Mouse (Mus musculus): ENCODE data around the gene Pawr. TPM values are rescaled to one million over a fixed set of nuclear protein-coding genes. Genes with fewer than 3 reads are reported as not detected.
"Not testable (repeated sequence)": the region's sequence is repeated elsewhere in the genome, so short reads cannot be mapped to it uniquely, and the experiment has no call there.

The Pawr gene
- total RNA-seq, 2 experiments from 2014 or later, result 6.9 to 7.0 TPM

DNA sequence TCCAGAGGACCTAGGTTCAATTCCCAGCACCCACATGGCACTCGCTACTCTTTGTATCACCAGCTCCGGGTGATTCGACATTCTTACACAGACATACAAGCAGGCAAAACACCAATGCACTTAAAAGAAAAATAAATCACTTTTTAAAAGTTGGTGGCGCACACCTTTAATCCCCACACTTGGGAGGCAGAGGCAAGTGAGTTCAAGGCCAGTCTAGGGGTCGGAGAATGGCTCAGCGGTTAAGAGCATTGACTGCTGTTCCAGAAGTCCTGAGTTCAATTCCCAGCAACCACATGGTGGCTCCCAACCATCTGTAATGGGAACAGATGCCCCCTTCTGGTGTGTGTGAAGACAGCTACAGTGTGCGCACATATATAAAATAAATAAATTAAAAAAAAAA is 16.7 kb upstream of the Pawr start:
- no peak for DNase-seq

DNA sequence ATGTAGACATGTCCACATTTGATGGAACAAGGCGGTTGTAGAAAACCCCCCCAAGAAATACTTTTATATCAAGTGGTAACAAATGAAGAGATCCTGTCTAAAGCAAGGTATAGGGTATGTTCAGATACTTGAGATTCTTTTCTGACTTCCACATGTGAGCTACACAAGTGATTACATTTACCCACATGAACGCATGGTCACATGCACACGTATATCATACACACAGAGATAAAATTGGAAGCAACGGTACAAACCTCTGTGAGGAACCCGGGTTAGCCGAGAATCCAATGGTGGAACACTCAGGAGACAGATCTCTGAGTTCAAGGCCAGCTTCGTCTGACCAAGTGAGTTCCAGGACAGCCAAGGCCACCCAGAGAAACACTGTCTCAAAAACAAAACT is 3.6 kb upstream of the Pawr start:
- no peak for DNase-seq

DNA sequence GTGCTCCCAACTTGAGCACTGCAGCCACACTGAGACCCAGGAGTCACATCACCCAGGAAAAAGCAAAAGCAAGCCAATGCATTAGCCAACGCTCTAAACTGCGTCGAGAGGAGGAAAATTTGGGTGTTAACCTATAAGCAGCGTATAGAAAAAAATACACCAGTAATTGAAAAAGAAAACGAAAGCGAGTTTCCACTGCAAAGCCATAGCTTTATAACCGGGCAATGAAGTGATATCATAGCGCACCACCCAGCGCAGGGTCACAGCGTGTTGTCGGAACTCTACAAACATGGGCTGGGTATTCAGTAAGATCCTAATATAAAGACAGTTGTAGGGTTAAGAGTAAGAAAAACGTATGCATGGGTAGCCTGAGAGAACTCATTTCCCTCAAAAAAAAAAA is 2.9 kb upstream of the Pawr start:
- DNase-seq, result no peak

DNA sequence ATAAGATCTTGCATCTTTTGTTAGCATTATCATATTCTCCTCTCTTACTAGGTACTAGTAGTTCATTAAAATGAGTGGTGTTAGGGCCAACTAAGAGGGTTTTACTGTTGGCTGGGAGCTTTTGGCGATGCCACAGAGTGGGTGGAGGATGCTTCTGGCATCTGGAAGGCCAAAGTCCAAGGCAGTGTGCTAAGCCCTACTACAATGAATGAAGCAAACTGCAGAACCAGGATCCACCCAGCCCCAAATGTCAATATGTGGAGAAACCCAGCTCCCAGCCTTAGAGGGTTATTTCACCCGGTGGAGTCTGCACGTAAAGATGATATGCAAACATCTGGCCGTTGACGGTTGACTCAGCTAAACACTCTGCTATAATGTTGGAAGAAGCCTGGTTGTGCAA is 2.1 kb upstream of the Pawr start:
- no peak for DNase-seq

DNA sequence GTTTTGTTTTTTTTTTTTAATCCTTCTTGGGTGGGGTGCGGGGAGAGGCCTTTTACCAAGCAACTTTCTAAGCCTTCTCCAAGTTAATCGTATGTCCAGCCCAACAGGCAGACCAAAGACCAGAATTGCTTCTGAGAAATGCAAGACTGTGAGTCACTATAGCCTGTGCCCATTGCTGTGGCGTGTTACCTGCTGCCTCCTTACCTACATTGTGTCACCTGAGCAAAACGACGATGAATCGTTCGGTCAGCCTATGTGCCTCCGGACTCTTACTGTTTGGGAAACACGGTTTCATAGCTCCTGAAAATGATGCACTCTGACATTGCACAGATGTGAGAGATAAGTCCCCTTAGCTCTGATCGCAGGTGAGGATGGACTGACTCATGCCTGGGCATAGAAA is 957 bp upstream of the Pawr start:
- DNase-seq, result no peak

DNA sequence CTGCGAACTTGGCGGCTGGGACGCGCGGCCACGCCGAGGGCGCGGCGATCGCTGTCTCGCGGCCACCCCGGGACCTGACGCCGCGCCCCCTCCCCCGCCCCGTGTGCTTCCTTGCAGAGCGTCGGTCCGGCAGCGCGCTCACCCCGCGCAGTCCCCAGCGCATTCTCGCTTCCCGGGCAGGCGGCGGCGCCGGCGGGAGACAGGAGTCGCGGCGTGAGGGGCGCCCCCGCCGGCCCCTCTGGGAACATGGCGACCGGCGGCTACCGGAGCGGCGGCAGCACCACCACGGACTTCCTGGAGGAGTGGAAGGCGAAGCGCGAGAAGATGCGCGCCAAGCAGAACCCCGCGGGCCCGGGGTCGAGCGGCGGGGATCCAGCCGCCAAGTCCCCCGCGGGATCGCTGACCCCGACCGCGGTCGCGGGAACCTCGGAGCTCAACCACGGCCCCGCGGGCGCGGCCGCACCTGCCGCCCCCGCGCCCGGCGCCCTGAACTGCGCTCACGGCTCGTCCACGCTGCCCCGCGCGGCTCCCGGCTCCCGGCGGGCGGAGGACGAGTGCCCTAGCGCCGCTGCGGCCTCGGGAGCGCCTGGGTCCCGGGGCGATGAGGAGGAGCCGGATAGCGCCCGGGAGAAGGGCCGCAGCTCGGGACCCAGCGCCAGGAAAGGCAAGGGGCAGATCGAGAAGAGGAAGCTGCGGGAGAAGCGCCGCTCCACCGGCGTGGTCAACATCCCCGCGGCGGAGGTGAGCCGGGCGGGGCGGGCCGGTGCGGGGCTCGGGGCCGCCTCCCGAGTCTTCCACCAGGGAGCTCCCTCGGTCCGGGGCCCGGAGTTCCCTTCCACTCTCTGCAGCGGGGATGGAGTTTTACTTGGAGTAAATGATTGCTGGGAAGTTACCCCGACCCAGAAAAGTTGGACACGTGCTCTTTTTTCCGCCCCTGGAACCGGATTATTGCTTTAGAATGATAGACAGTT is 935 bp downstream of the Pawr start:
- peak; percentile 68 for DNase-seq

DNA sequence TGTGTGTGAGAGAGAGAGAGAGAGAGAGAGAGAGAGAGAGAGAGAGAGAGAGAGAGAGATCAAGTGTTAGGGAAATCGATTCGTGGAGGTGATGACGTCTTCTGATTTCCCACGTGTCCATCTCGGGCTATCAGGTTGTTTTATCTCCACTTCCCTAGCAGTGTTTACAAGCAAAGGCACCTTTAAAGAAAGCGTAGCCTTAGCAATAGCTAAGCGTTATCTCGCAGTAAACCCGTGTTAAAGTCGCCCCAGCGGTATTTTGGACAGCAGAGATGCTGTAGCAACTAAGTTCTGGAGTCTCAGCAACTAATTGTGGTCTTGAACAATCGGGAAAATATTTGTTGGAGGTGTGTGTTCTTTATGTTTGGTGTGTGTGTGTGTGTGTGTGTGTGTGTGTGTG is 1.7 kb downstream of the Pawr start:
- DNase-seq, result no peak

DNA sequence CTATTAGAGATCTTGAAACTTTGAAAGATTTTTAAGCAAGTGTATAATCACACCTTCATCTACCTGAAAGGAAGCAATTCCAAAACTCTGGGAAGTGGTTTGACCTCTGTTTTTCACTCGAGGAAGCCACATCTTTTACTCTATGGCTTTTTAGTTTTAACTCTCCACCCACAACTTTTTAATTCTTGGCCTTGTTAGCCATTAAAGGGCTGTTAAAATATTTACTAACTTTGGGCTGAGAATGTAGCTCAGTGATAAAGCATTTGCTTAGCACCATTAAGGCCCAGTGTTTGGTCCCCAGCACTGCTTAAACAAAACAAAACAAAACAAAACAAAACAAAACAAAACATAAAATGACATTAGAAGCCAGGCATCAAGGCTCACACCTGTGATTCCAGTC is 2.2 kb downstream of the Pawr start:
- no peak for DNase-seq

DNA sequence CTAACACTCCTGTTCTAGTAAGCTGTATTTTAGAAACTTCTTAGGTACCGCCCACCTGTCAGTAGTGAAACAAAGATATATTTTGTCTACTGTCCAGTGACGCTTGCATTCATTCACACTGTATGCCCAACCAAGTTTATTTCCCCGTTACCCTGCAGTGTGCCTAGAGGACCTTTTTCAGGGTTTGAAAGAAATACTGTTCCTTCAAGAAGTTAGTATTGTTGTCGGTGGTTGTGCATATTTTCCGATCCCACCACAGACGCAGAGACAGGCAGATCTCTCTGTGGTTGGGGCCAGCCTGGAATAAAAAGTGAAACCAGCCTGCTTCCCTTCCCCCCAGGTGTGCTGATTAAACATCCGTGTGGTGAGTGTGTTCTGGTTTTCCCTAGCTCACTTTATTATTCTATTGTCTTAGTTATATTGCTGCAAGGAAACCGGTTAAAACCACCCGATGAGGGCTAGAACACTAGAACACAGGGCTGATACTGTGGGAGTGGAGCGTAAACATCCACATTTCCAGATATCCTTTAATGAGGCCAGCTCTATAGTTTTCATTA is 3.9 kb downstream of the Pawr start:
- DNase-seq, result no peak

DNA sequence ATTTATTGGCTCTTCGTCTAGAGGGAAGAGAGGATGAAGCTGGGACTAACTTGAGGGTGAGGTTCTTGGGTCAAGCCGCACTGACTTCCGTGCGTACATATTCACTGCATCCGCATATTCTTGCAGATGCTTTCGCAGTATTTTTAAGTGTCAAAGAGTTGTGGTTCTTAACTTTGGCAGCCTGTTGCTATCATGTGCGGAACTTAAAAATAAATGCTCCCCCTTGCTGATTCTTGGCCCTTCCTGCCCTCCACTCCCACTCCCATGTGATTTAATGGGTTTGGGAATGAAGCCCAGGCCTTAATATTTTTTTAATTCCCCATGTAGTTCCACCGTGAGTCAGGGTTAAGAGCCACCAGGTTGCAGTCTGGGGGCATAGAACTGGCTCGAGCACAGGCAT is 4.7 kb downstream of the Pawr start:
- no peak for DNase-seq

DNA sequence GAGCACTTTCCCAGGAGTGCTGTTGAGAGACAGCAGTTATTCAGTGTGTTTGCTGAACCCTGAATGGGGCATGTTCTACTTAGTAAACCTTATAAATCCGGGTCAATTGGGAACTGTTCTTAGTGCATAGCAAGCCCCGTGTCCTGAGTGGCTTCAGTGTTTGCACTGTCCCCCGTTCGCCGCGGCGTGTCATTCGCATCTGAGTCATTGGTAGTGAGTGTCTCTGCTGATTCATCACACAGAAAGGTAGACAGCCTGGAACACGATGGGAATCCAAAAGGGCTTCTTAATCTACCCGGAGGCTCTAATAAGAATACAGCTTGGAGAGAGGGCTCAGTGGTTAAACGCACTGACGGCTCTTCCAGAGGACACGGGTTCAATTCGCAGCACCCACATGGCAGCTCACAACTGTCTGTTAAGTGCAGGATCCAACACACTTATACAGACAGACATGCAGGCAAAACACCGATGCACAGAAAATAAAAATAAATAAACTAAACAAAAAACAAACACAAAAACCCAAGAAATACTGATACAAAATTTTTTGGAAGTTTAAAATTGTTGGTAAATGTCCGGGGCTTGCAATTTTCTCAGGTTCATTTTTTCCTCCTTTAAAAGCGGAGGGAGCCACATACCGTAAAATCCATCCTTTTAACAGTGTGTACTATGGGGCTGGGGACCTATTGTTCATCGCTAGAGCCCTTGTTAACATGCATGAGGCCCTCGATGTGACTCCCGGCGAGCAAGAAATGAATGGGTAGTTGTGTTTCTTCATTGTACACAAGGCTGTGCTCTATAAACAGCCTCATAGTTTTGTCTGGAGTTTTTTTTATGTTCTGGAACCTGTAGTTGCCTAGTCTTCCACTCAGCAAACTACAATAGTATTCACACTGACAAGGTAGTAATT is 6.4 kb downstream of the Pawr start:
- DNase-seq, result no peak

DNA sequence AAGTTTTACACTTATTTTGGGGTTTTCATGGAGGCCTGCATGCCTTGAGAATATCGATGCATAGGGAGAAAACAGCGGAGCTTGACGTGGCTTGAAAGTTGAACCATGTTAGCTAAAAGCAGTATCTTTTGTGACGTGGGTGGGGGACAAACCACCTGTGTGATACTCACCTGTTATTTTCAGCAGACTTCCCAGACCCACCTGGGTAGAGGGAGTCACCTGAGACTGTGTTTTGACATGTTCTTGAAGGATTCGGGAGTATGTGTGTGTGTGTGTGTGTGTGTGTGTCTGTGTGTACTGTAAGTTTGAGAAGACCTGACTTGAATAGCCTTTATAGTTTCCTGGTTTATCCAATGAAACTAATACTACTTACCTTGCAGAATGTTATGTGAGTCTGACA is 7.2 kb downstream of the Pawr start:
- no peak for DNase-seq

DNA sequence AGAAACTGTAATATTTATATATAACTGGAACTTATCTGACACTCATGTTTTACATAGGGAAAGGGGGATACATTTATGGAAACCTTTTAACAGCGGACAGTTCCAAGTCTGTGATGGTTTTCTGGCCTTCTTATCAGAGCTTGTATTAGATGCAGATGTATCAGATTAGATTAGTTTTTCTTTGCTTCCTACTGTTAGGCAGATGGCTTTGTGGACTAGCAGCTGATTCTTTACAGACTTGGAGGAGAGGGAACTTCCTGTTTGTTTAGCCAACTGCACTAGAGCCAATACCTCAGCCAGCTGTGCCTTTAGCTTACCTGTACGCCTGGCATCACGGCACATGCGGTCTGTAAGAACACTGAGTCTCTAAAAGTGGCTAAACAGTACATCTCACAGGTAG is 8.0 kb downstream of the Pawr start:
- DNase-seq, result no peak

DNA sequence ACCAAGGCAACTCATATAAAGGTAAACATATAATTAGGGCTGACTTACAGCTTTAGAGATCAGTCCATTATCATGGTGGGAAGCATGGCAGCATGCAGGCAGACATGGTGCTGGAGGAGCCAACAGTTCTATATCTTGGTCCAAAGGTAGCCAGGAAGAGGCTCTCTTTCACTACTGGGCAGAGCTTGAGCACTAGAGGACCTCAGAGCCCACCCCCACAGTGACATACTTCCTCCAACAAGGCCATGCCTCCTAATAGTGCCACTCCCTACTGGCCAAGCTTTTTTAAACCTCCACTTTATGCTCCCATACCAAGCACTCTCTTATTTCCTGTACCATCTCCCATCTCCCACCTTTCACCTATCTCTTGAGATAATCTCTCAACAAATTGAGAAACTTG is 11.8 kb downstream of the Pawr start:
- no peak for DNase-seq

DNA sequence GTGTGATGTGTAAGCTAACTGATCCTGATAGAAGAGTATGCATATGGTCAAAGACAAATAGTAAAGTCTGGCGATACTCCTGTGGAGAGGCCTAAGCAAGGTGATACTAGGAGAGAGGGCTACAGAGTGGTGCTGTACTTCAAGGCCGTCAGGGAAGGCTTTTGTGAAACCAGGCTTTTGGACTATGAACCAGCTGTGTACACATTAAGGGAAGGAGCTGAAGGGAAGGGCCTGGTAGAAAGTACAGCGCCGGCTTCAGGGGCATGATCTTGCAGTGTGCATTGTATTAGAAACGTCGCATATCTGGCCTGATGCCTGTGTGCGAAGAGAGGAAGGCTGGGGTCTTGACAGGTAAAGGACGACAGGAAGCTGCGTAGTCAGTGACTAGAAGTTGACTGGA is 13.2 kb downstream of the Pawr start:
- no peak for DNase-seq

DNA sequence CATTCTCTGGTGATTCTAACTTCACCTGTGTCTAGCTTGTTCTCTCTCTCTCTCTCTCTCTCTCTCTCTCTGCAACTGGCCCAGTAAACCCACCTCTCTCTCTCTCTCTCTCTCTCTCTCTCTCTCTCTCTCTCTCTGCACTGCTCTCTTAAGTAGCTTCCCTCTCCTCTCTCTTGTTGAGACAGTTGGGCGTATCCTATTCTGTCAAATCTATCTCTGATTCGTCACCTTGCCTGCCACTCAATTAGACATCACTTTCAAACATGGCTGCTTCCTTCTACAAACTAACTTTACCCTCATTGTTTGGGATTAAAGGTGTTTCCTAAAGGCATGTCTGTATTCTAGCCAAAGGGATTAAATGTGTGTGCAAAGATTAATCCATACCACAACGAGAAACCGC is 14.4 kb downstream of the Pawr start:
- not testable (repeated sequence) for DNase-seq

DNA sequence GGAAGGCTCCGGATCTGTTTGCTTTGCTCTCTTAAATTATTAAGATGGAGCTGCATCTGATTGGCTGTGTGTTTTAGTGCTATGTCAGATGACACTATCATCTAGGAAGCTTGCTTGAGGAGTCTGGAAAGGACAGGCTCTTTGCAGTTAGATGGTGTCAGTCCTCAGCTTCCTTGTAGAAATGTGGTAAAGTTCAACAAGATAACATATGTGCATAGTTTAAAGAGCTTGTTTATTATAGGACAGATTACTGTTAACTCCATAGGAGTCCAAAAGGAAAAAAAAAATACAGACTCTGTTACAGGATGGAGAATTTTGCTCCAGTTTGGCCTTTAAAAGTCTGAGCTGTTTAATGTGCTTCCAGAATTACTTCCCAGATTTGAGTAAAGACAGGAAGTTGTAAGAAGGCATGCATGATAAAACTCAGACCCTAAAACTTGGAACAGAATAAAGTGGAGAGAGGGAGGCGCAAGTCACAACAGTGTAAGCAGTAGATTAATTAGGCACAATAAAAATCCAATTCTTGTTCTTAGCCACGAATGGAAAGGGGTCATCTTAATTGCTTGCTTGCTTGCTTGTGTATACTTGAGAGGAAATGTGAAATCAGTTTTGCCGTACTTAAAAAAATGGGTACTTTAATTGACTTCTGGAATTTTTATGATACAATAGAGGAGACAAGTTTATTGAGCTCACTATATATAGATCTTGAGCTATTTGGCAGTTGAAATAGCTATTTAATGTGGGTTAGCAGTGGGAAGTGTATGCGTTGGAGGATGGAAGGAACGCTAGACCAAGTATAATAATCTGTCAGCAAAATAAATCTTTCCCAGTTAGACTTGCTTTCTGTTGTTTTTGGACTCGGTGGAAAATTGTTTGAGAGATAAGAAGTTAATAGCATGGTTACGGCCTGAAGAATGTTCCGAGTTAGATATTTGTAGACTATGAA is 18.5 kb downstream of the Pawr start:
- DNase-seq, result no peak

DNA sequence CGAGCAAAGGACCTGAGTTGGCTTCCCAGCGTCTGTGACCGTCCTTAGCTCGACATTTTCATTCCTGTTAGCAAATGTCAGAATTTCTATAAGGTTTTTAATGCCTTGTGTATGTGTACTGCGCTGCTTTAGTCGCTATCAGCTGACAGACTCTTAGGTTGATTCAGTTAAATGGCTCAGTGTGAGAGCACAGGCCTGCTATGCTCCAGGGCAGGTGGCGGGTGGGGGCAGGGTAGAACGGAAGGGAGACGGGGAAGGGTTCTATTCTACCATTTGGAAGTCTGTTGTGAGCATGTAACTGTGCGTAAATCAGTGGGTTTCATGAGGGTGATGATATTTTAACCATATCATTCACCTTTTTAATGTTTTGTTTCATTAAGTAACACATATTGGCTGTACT is 21.0 kb downstream of the Pawr start:
- DNase-seq, result no peak

DNA sequence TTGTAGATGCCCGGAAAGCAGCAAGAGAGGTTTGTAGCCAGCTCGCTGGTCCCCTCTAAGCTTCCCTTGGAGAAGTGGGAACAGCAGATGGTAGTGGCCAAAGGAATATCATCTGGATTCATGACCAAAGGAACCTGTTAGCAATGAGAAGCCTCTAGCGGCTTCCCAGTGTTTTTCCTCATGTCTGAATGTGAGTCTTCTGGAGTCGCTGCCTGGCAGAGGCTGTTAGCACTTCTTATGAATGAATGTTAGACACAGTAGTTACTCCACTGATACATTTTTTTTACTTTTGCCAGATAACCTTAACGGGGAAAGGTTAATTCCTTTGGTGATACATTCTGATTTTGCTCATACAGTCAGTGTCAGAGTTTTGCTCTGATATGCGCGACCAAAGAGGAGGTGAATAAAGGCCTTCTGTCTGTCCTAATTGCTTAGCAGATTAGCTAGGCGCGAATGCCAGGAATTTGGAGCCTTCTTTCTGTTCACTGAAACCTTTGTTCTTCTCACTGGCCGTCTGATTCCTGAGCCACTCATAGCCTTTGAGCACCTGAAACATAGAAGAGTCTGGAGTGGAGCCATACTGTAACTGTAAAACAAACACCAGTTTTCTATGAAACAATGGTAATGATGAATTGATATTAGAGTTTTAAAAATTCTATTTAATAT is 22.9 kb downstream of the Pawr start:
- no peak for DNase-seq

DNA sequence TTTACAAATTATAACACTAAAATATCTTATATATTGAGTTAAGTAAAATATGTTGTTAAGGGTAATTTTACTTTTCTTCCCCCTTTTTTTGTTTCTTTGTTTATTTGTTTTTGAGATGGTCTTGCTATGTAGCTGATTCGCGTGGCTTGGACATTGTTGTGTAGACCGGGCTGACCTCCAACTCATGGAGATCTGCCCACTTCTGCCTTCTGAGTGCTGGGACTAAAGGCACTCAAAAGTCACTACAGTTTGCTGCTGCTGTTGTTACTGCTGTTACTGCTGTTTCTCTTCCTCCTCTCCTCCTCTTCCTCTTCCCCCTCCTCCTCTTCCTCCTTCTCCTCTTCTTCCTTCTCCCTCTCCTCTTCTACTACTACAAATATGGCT is 23.5 kb downstream of the Pawr start:
- DNase-seq, result peak; percentile 17

DNA sequence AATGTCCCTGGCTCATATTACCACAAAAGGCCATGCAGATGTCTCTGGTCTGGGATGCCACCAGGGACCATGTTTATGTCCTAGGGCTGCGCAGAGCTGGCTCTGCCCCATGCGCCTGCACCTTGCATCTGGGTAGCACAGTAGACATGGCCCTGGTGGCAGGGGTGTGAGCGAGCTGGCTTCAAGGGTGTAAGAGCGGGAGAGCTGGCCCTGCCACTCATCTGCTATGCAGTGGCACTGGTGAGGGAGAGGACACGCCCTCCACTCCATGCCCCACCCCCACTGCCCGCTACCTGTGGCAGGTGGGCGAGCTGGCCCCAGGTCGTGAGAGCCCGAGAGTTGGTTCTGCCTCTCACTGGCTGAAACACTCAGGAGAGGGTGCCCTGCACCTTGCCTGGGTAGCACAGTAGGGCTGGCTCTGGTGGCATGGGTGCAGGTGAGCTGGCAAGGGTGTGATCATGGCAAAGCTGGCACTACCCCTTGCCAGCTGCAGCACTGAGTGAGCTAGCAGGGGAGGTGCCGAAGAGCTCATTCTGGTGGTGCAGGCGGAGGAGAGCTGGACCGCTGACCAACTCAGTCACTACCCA is 24.8 kb downstream of the Pawr start:
- no peak for DNase-seq
